Mouse (Mus musculus) lung, adult 18-20 months (tissue): Measurements from ENCODE around the gene Cyp4f17.
"Not testable (repeated sequence)": the region's sequence is repeated elsewhere in the genome, so short reads cannot be mapped to it uniquely, and the experiment has no call there.

Experiments used
- DNase-seq, 2 experiments: peaks; one replicate each; pipeline ENCODE4 v3.0.0; 2022; ENCODE audit warnings: mixed read lengths in 2 of 2

Cyp4f17 gene

GRCm38 (mm10) chr17:32528408-32529337, 22.8 kb downstream of the Cyp4f17 start:
- peak; percentile 91 to 94 for DNase-seq

- DNase-seq: not testable (repeated sequence)
These were observed 26.5 kb downstream of the Cyp4f17 start for GRCm38 (mm10) chr17:32532356-32532755.

- peak in 1 of 2 experiments; percentile 19 for DNase-seq
These were observed 28.2 kb downstream of the Cyp4f17 start for GRCm38 (mm10) chr17:32534068-32534467.

GRCm38 (mm10) chr17:32536051-32536866, 30.4 kb downstream of the Cyp4f17 start, which contains the start of gene Cyp4f16:
Cyp4f16 (plus strand) TSS chr17:32536558.
- DNase-seq: peak; percentile 94 to 95

GRCm38 (mm10) chr17:32536867-32537250, 31.0 kb downstream of the Cyp4f17 start:
- peak in 1 of 2 experiments; percentile 19 for DNase-seq

- DNase-seq: not testable (repeated sequence)
These were observed 38.9 kb downstream of the Cyp4f17 start for GRCm38 (mm10) chr17:32544792-32545191.

- not testable (repeated sequence) for DNase-seq
These were observed 44.5 kb downstream of the Cyp4f17 start for GRCm38 (mm10) chr17:32550377-32550776.

GRCm38 (mm10) chr17:32550900-32551770, 45.3 kb downstream of the Cyp4f17 start:
- peak; percentile 64 to 72 for DNase-seq

GRCm38 (mm10) chr17:32553016-32553415, 47.2 kb downstream of the Cyp4f17 start:
- DNase-seq: not testable (repeated sequence)

- DNase-seq: not testable (repeated sequence)
These were observed 48.5 kb downstream of the Cyp4f17 start for GRCm38 (mm10) chr17:32554368-32554767.

- DNase-seq: not testable (repeated sequence)
These were observed 57.5 kb downstream of the Cyp4f17 start for GRCm38 (mm10) chr17:32563301-32563700.

GRCm38 (mm10) chr17:32573286-32573685, 67.4 kb downstream of the Cyp4f17 start:
- DNase-seq: not testable (repeated sequence)

- peak in 1 of 2 experiments; percentile 18 for DNase-seq
These were observed 71.8 kb downstream of the Cyp4f17 start for GRCm38 (mm10) chr17:32577496-32578186.
